Mouse (Mus musculus) intestine, embryonic 14.5 days (tissue): ENCODE measurements at regions not wholly inside any gene's neighbourhood (a gene's known extent, or its start where the extent isn't known, plus 50 kb on each side); places are given as distances from the start of the nearest gene placed in this dataset.

Experiments
- ATAC-seq: fragments of 200-750 bp; cut with Nextera tagmentation; replicated peaks from 2 replicates; pipeline ENCODE4 v1.8.0; 2017; ENCODE audit warnings: low read depth, moderate number of reproducible peaks, moderate TSS enrichment, moderate library complexity; ENCODE audit not compliant: low FRiP score, low TSS enrichment
- DNase-seq: peaks from one replicate; pipeline ENCODE4 v3.0.0-alpha.2; 2018; ENCODE audit warnings: low spot score
- H3K27ac ChIP-seq: fragments of 300-500 bp; sonication (generic); 2 replicates; pipeline ENCODE4 v1.5.1; 2014; ENCODE audit warnings: low read depth, mild to moderate bottlenecking, control low read depth
- H3K27me3 ChIP-seq: fragments of 300-500 bp; sonication (generic); replicated peaks from 2 replicates; pipeline ENCODE4 v1.6.1; 2014; ENCODE audit warnings: low read length, control low read depth; ENCODE audit not compliant: control insufficient read depth, insufficient read depth
- H3K36me3 ChIP-seq: fragments of 300-500 bp; sonication (generic); 2 replicates; pipeline ENCODE4 v1.6.1; 2014; ENCODE audit warnings: low read length, control low read depth; ENCODE audit not compliant: control insufficient read depth, insufficient read depth
- H3K4me1 ChIP-seq: fragments of 300-500 bp; sonication (generic); replicated peaks from 2 replicates; pipeline ENCODE4 v1.6.1; 2014; ENCODE audit warnings: low read length, control low read depth, mixed read lengths; ENCODE audit not compliant: control insufficient read depth, insufficient read depth
- H3K4me2 ChIP-seq: fragments of 300-500 bp; sonication (generic); 2 replicates; pipeline ENCODE4 v1.6.1; 2014; ENCODE audit warnings: low read length
- H3K4me3 ChIP-seq: fragments of 300-500 bp; sonication (generic); 2 replicates; pipeline ENCODE4 v1.5.1; 2014; ENCODE audit warnings: low read depth, low read length, control low read depth, mixed read lengths
- H3K9ac ChIP-seq: fragments of 300-500 bp; sonication (generic); 2 replicates; pipeline ENCODE4 v1.6.1; 2014; ENCODE audit warnings: mild to moderate bottlenecking, low read length
- H3K9me3 ChIP-seq: fragments of 300-500 bp; sonication (generic); 2 replicates; pipeline ENCODE4 v1.6.1; 2016; ENCODE audit warnings: low read length, control low read depth; ENCODE audit not compliant: control insufficient read depth
- WGBS: fragments of 180-500 bp; shearing (Covaris S2); extraction: QIAGEN DNeasy Blood & Tissue Kit; methylation state at CpG from one replicate; pipeline ENCODE4 v1.1.7; 2014; 5-methylcytosine and 5-hydroxymethylcytosine counted together

DNA sequence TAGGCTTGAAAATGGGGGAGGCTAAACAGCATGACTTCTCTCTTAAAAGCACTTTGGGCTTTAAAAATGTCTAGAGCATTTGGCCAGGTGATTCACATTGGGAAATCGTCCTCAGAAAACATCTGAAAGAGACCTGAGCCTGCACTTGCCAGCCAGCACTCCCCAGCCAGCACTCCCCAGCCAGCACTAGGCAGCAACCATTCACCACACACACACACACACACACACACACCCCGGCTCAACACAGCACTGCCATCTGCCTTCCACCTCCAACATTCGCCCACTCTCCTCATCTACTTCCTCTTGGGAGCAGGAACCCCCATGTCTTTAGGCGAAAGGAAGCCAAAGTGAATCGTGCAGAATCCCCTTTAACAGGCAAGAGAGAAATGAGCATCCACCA, 85.4 kb downstream of the Atp23 start:
- no peaks in the 10 kb centered on the region for H3K36me3 ChIP-seq
- 77% methylated on average over 5 of the region's 5 CpGs for WGBS
- H3K9me3 ChIP-seq = no peaks in the 10 kb centered on the region
- H3K27ac ChIP-seq = no peak overlapping the region
- no peaks in the 10 kb centered on the region for H3K27me3 ChIP-seq
- DNase-seq (no peak), ATAC-seq (no peak)
- H3K4me3 ChIP-seq = no peak overlapping the region
- H3K9ac ChIP-seq = no peak overlapping the region
- H3K4me1 ChIP-seq = no peaks in the 10 kb centered on the region
- no peak overlapping the region for H3K4me2 ChIP-seq

DNA sequence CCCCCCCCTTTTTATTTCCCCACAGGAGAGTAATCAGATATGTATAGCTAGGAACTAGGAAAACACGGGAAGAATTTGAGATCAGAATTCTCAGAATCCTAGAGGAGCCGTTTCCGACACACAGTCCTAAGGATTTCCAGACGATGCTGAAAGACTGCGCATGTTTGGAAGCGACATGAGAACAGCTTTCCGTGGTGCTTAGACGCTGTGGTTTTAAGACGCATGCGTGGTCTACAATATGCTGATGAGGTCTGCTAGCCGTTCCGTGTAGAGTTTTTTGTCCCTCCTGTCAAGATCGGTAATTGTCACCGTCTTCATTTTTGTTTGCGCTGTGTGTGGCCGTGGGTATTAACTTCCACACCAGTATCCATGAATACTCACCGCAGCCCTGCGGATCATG, 86.2 kb downstream of the Atp23 start:
- ATAC-seq (no peak), DNase-seq (no peak)
- H3K27me3 ChIP-seq = no peaks in the 10 kb centered on the region
- no peaks in the 10 kb centered on the region for H3K4me1 ChIP-seq
- no peaks in the 10 kb centered on the region for H3K36me3 ChIP-seq
- no peak overlapping the region for H3K4me3 ChIP-seq
- no peak overlapping the region for H3K9ac ChIP-seq
- H3K4me2 ChIP-seq = no peak overlapping the region
- 95% methylated on average over 18 of the region's 18 CpGs for WGBS
- H3K9me3 ChIP-seq = no peaks in the 10 kb centered on the region
- no peak overlapping the region for H3K27ac ChIP-seq

DNA sequence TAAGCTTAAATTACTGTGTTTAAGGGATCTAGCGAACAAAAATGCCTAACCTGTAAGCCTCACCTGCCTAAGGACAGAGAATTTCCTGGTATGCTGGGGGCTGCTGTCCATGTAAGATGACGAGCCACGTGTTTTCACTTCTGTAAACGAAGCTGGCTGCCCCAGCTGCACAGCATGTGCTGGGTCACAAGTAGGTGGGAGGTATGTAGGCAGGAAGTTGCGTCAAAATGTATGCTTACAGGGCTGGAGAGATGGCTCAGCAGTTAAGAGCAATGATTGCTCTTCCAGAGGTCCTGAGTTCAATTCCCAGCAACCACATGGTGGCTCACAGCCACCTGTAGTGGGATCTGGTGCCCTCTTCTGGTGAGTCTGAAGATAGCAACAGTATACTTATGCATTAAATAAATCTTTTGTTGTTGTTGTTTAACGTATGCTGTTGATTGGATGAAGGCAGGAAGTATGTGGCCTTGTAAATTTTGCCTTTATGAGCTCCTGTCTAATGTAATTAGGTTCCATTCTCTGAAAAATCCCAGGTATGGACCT, 88.0 kb downstream of the Atp23 start:
- H3K4me2 ChIP-seq = no peak overlapping the region
- 74% methylated on average over 6 of the region's 6 CpGs for WGBS
- no peak overlapping the region for H3K4me3 ChIP-seq

DNA sequence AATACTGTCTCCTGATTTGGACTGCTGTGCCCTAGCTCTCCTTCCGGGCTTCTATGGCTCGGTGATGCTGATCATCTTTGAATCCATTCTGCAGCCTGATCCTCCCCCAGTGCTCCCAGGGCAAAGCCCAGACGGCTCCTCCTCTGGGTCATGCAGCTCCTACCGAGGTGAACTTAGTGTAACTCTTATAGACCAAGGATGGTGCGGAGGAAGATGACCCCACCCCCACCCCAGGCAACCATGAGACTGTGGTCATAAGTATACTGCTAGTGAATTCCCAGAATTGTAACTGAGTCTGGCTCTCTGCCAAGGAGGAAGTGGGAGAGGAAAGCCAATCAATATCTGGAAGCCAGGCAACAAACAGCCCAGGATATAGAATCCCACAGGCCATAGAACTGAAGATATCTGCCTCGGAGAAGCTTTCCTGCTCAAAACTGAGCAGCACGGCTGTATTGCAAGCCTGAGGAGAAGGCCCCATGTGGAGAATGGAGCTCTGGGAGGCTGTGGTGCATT, 88.9 kb downstream of the Atp23 start:
- no peaks in the 10 kb centered on the region for H3K4me1 ChIP-seq
- H3K9ac ChIP-seq = no peak overlapping the region
- no peaks in the 10 kb centered on the region for H3K36me3 ChIP-seq
- no peak for DNase-seq
- H3K9me3 ChIP-seq = no peaks in the 10 kb centered on the region
- H3K27ac ChIP-seq = no peak overlapping the region
- no peaks in the 10 kb centered on the region for H3K27me3 ChIP-seq
- H3K4me3 ChIP-seq = no peak overlapping the region
- H3K4me2 ChIP-seq = no peak overlapping the region
- 73% methylated on average over 7 of the region's 7 CpGs for WGBS
- no peak for ATAC-seq

More for the DNA sequence above, 88.0 kb downstream of the Atp23 start:
- ATAC-seq (no peak), DNase-seq (no peak)
- Histone ChIP-seq H3K9ac (no peak overlapping the region), H3K4me1 (no peaks in the 10 kb centered on the region), H3K9me3 (no peaks in the 10 kb centered on the region), H3K36me3 (no peaks in the 10 kb centered on the region), H3K27me3 (no peaks in the 10 kb centered on the region), H3K27ac (no peak overlapping the region)

DNA sequence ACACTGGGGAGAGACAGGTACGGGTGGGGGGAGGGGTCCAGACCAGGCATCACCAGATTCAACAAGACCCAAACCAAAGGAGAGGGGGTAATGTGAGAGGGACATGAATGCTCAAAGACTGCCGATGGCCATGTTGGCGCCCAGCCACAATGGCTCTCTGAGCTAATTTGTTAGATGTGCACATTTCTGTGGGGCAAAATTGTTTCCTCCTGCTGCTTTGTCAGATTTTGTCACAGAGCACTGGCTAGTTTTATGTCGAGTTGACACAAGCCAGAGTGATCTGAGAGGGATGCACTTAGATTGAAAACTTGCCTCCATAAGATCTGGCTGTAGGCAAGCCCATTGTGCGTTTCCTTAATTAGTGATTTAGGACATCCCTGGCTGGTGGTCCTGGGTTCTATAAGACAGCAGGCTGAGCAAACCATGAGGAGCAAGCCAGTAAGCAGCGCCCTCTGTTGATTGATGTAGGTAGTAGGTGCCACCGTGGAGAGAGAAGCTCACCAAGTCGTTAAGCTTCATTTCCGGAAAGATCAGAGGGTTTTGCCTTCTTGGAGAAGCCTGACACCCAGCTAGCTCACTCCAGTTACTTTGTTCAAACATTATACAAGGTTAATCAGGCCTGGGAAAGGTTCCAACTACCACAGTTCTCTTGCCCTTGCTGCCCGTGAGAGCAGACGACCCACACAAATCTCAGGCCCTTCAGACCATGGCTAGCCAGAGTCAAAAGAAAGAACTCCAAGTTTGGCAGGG, 90.6 kb downstream of the Atp23 start:
- Histone ChIP-seq H3K4me3 (no peak overlapping the region), H3K27ac (no peak overlapping the region), H3K4me2 (peak overlapping the region; percentile 46), H3K36me3 (no peaks in the 10 kb centered on the region), H3K27me3 (no peaks in the 10 kb centered on the region), H3K9me3 (no peaks in the 10 kb centered on the region), H3K4me1 (no peaks in the 10 kb centered on the region), H3K9ac (no peak overlapping the region)
- no peak for DNase-seq
- ATAC-seq = no peak
- 66% methylated on average over 11 of the region's 11 CpGs for WGBS

DNA sequence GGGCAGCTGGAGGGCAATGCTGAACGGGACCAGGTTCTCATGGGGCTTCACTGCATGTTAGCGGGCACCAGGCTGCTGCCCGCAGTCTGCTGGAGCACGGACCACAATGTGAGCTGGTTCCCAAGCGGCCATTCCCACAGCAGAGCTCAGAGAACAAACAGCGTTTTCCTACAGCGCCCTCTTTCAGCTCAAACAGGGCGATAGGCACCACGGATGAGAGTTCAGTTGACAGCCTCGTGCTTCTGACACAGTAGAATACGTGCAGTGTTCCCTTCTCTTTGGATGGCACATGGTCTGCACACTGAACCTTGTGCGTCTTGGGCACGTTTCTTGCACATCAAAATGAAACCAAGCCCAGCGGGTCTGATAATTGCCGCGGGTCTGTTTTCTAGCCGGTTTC, 91.6 kb downstream of the Atp23 start:
- Histone ChIP-seq H3K4me3 (peak overlapping the region; percentile 20), H3K4me1 (no peaks in the 10 kb centered on the region), H3K27me3 (no peaks in the 10 kb centered on the region), H3K27ac (no peak overlapping the region), H3K36me3 (no peaks in the 10 kb centered on the region), H3K4me2 (peak overlapping the region; percentile 46), H3K9me3 (no peaks in the 10 kb centered on the region), H3K9ac (no peak overlapping the region)
- DNase-seq (peak; percentile 60), ATAC-seq (no peak)
- 49% methylated on average over 17 of the region's 17 CpGs for WGBS

DNA sequence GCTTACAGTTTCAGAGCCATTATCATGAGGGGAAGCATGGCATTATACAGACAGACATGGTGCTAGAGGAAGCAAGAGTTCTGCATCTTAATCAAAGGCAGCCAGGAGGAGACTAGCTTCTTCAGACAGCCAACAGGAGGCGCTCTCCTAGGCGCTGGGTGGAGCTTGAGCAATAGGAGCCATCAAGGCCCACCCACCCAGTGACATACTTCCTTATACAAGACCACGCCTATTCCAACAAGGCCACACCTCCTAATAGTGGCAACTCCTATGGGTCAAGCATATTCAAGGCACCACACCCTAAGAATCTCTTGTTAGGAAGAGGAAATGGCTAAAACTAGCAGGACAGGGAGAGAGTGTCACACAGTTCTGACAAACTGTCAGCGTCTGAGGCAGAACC, 94.3 kb downstream of the Atp23 start:
- Histone ChIP-seq H3K4me3 (no peak overlapping the region), H3K9me3 (no peaks in the 10 kb centered on the region), H3K27ac (no peak overlapping the region), H3K4me2 (no peak overlapping the region), H3K36me3 (no peaks in the 10 kb centered on the region), H3K27me3 (no peaks in the 10 kb centered on the region), H3K4me1 (no peaks in the 10 kb centered on the region), H3K9ac (no peak overlapping the region)
- WGBS = 92% methylated on average over 4 of the region's 4 CpGs
- no peak for ATAC-seq
- DNase-seq = no peak

DNA sequence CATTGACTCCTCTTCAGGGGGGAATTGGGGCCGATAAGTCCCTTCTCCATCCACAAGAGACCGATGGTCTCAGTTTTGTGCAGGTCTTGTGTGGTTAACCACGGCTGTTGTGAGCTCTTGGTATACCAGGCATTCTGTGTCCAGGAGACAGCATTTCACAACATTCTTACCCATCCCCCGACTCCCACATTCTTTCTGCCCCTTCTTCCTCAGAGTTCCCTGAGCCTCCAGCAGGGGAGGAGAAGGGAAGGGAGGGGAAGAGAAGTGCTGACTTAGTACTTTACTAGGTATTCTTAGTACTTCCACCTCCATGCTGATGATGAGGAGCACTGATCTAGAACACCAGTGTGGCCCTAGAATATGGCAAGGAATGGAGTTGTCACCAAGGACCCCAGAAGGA, 98.4 kb downstream of the Atp23 start:
- Histone ChIP-seq H3K9me3 (no peaks in the 10 kb centered on the region), H3K4me2 (no peak overlapping the region), H3K4me3 (no peak overlapping the region), H3K4me1 (no peaks in the 10 kb centered on the region), H3K27me3 (no peaks in the 10 kb centered on the region), H3K9ac (no peak overlapping the region), H3K27ac (no peak overlapping the region), H3K36me3 (no peaks in the 10 kb centered on the region)
- no peak for ATAC-seq
- 81% methylated on average over 4 of the region's 4 CpGs for WGBS
- DNase-seq = no peak

DNA sequence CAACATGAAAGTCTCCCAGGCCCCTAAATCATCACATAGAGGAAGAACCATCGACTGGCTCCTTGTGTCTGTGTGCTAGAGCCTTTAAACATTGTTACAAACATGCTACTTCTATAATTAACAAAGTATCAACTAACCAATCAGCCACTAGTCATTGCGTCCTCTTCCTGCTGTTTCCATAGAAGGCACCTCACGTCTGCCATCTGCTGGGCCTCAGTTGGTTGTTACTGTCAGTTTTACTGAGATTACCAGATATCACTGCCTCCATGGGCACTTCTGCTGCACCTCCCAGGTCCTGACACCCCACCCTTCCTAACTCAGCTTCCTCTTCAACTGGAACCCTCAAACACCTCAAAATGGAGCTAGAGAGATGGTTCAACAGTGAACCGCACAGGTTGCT, 101.8 kb downstream of the Atp23 start:
- Histone ChIP-seq H3K4me2 (no peak overlapping the region), H3K36me3 (no peaks in the 10 kb centered on the region), H3K27me3 (no peaks in the 10 kb centered on the region), H3K4me1 (no peaks in the 10 kb centered on the region), H3K9me3 (no peaks in the 10 kb centered on the region), H3K9ac (no peak overlapping the region), H3K27ac (no peak overlapping the region), H3K4me3 (no peak overlapping the region)
- DNase-seq (no peak), ATAC-seq (no peak)
- 61% methylated on average over 4 of the region's 4 CpGs for WGBS
